ENCODE assay signal across 8 mouse cellular contexts in genomic region chr9:108082988-108083431, GRCm38 (mm10). TPM values are rescaled to one million over a fixed set of nuclear protein-coding genes. Genes with fewer than 3 reads are reported as not detected.
DNase-seq lines count a peak whose midpoint lies in the region; ATAC-seq and TF ChIP-seq lines count a peak whose summit lies in the region.

Rnf123 (minus strand) TSS chr9:108083346.

- H3K9ac ChIP-seq in embryonic facial prominence, embryonic 11.5 days (replicated peaks; ENCODE audit: low read length) = no peak within 1 kb of the TSS; the same call in 1 of the 2 replicates
- H3K9ac ChIP-seq in heart, embryonic 13.5 days = peak within 1 kb of the TSS; percentile 58
- peak within 1 kb of the TSS; percentile 20; the same call in 1 of the 2 replicates for H3K9ac ChIP-seq in midbrain, embryonic 16.5 days (ENCODE audit: low read depth, low read length)

- ATAC-seq in embryonic facial prominence, embryonic 11.5 days (replicated peaks; ENCODE audit: insufficient number of reproducible peaks, low FRiP score, low TSS enrichment, low read depth) = no peak
- ATAC-seq in heart, embryonic 13.5 days (ENCODE audit: extremely low read depth, insufficient number of reproducible peaks, low FRiP score, low TSS enrichment) = no peak
- ATAC-seq in midbrain, embryonic 16.5 days = no peak

- H3K4me1 ChIP-seq in spleen, adult 2 months (ENCODE audit: control insufficient read depth, insufficient read depth, insufficient read length) = peaks cover 16% of the 10 kb centered on the region; the same call in 1 of the 2 replicates
- H3K4me1 ChIP-seq in embryonic facial prominence, embryonic 11.5 days (ENCODE audit: control insufficient read depth, insufficient read depth, low read length) = no peaks in the 10 kb centered on the region
- peaks cover 44% of the 10 kb centered on the region for H3K4me1 ChIP-seq in heart, embryonic 13.5 days
- H3K4me1 ChIP-seq in midbrain, embryonic 16.5 days (ENCODE audit: control insufficient read depth, insufficient read depth, low read length) = peaks cover 15% of the 10 kb centered on the region

- H3K27me3 ChIP-seq in spleen, adult 2 months (ENCODE audit: control insufficient read depth, insufficient read depth, low read length) = no peaks in the 10 kb centered on the region
- peaks cover 24% of the 10 kb centered on the region for H3K27me3 ChIP-seq in embryonic facial prominence, embryonic 11.5 days (ENCODE audit: control insufficient read depth, insufficient read depth, low read length)
- H3K27me3 ChIP-seq in heart, embryonic 13.5 days (replicated peaks) = peaks cover 45% of the 10 kb centered on the region
- H3K27me3 ChIP-seq in midbrain, embryonic 16.5 days (ENCODE audit: control insufficient read depth, insufficient read depth, low read depth, low read length) = peaks cover 33% of the 10 kb centered on the region

- H3K4me3 ChIP-seq in spleen, adult 2 months (ENCODE audit: extremely low read depth, insufficient read depth, insufficient read length) = peak within 1 kb of the TSS; percentile 40
- peak within 1 kb of the TSS; percentile 14; the same call in 1 of the 2 replicates for H3K4me3 ChIP-seq in embryonic facial prominence, embryonic 11.5 days (ENCODE audit: low read depth, low read length)
- peak within 1 kb of the TSS; percentile 32 for H3K4me3 ChIP-seq in heart, embryonic 13.5 days
- H3K4me3 ChIP-seq in midbrain, embryonic 16.5 days (ENCODE audit: low read depth, low read length) = peak within 1 kb of the TSS; percentile 12; the same call in 1 of the 2 replicates

- no peaks in the 10 kb centered on the region for H3K9me3 ChIP-seq in embryonic facial prominence, embryonic 11.5 days (replicated peaks; ENCODE audit: control insufficient read depth, low read length)
- H3K9me3 ChIP-seq in heart, embryonic 13.5 days = no peaks in the 10 kb centered on the region
- H3K9me3 ChIP-seq in midbrain, embryonic 16.5 days (replicated peaks; ENCODE audit: control insufficient read depth, low read length, poor library complexity, severe bottlenecking) = no peaks in the 10 kb centered on the region

- intact Hi-C loops in left cerebral cortex, postnatal 10 days (cut with DNase I) = no loop called here

- no peak for TF ChIP-seq POLR2A in spleen, adult 2 months (IDR thresholded peaks at IDR 0.05; ENCODE audit: low read depth, low read length)

- H3K27ac ChIP-seq in spleen, adult 2 months (ENCODE audit: insufficient read depth, low read length) = peak within 1 kb of the TSS; percentile 70
- no peak within 1 kb of the TSS for H3K27ac ChIP-seq in embryonic facial prominence, embryonic 11.5 days (replicated peaks; ENCODE audit: low read depth, low read length)
- H3K27ac ChIP-seq in heart, embryonic 13.5 days (replicated peaks) = no peak within 1 kb of the TSS
- H3K27ac ChIP-seq in midbrain, embryonic 16.5 days (ENCODE audit: low read length) = no peak within 1 kb of the TSS

- DNase-seq in spleen, adult 2 months (ENCODE audit: low read depth in 1 of 2, low spot score in 2 of 2) = no peak
- DNase-seq in spleen, postnatal 4 days (ENCODE audit: low spot score in 2 of 2) = no peak
- no peak for DNase-seq in embryonic facial prominence, embryonic 11.5 days (ENCODE audit: low spot score)
- DNase-seq in left cerebral cortex, postnatal 10 days (ENCODE audit: extremely low spot score in 1 of 2, low spot score in 2 of 2) = no peak
- DNase-seq in urinary bladder, postnatal 10 days (ENCODE audit: low spot score) = no peak
- no peak for DNase-seq in yolk sac, embryonic 10.5 days (ENCODE audit: low spot score)

- WGBS in spleen, adult 2 months = 13% methylated on average over 12 of the region's 12 CpGs
- WGBS in embryonic facial prominence, embryonic 11.5 days = 31% methylated on average over 12 of the region's 12 CpGs
- WGBS in heart, embryonic 13.5 days = 32% methylated on average over 12 of the region's 12 CpGs
- 30% methylated on average over 12 of the region's 12 CpGs for WGBS in midbrain, embryonic 16.5 days

- peaks cover 31% of the 10 kb centered on the region for H3K36me3 ChIP-seq in spleen, adult 2 months (ENCODE audit: control insufficient read depth, insufficient read depth, low read length)
- peaks cover 5% of the 10 kb centered on the region for H3K36me3 ChIP-seq in embryonic facial prominence, embryonic 11.5 days (replicated peaks; ENCODE audit: control insufficient read depth, insufficient read depth, low read depth, low read length)
- H3K36me3 ChIP-seq in heart, embryonic 13.5 days = peaks cover 41% of the 10 kb centered on the region
- H3K36me3 ChIP-seq in midbrain, embryonic 16.5 days (ENCODE audit: control insufficient read depth, insufficient read depth, low read length) = peaks cover 30% of the 10 kb centered on the region

- H3K4me2 ChIP-seq in embryonic facial prominence, embryonic 11.5 days (ENCODE audit: low read depth, low read length) = peak within 1 kb of the TSS; percentile 33
- peak within 1 kb of the TSS; percentile 59 for H3K4me2 ChIP-seq in heart, embryonic 13.5 days
- H3K4me2 ChIP-seq in midbrain, embryonic 16.5 days (ENCODE audit: low read length) = peak within 1 kb of the TSS; percentile 39

- no peak for TF ChIP-seq CTCF in spleen, adult 2 months (IDR thresholded peaks at IDR 0.05; ENCODE audit: extremely low read depth, insufficient read depth, insufficient read length, insufficient replicate concordance)

RNA-seq across cellular contexts. Expression of gene Rnf123, which starts in this region (rescaled TPM):
- 213 and 224 TPM in 2 replicates for polyA plus RNA-seq in spleen, adult 2 months (2012; rRNA removed)
- 22.0 and 23.5 TPM in 2 replicates for polyA plus RNA-seq in embryonic facial prominence, embryonic 11.5 days (2014; fragmentation: Nextera tagmentation; extraction: Ambion mirVana)
- 29.4 and 30.9 TPM in 2 replicates for polyA plus RNA-seq in heart, embryonic 13.5 days (2015; fragmentation: Nextera tagmentation; extraction: Ambion mirVana)
- 10 to 100 TPM; 91.1 to 94.2 TPM for total RNA-seq in left cerebral cortex, postnatal 10 days (2021)
- polyA plus RNA-seq in midbrain, embryonic 16.5 days (2015; fragmentation: Nextera tagmentation; extraction: Ambion mirVana) = 53.4 and 53.9 TPM in 2 replicates
